Mouse (Mus musculus) megakaryocyte, embryonic 14.5 days (primary cell): ENCODE measurements around the gene Herc6.

Source experiments
- FLI1 ChIP-seq: IDR thresholded peaks from 2 replicates; pipeline ENCODE4 v1.6.1; 2012; ENCODE audit warnings: low read length, inconsistent platforms, mixed read lengths
- GATA1 ChIP-seq: IDR thresholded peaks from 3 replicates; pipeline ENCODE4 v1.6.1; 2012; ENCODE audit warnings: mixed read lengths, low read length, inconsistent platforms, borderline replicate concordance

DNA sequence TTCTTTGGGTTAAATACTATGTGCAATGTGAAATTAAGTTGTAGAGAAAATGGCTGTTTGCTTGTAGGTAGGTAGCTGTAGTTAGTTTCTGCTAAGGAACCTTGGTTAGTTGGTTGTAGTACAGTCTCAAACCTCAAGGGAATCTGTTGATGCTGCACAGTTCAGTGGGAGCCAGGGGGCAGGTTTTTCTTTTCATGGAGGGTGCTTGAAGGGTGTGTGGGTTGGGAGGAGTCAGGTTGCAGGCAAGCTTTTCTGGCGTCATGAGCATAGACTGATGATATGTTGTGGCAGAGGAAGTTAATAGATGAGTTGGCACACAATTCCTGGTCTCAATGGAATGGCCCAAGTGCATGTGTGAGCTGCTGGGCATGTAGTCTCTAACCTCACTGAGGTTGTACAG is 130.9 kb downstream of the Herc6 start:
- TF ChIP-seq GATA1 (no peak), FLI1 (no peak)
